Mouse (Mus musculus) midbrain, embryonic 14.5 days (tissue): ENCODE measurements at regions not wholly inside any gene's neighbourhood (a gene's known extent, or its start where the extent isn't known, plus 50 kb on each side); places are given as distances from the start of the nearest gene placed in this dataset.

Experiments used
- ATAC-seq: fragments of 200-750 bp; cut with Nextera tagmentation; 2 replicates; pipeline ENCODE4 v1.8.0; 2017; ENCODE audit warnings: moderate number of reproducible peaks, moderate library complexity; ENCODE audit not compliant: low FRiP score, low TSS enrichment
- DNase-seq: peaks from one replicate; pipeline ENCODE4 v3.0.0-alpha.2; 2015
- H3K27ac ChIP-seq: fragments of 300-500 bp; sonication (generic); replicated peaks from 2 replicates; pipeline ENCODE4 v1.5.1; 2014; ENCODE audit warnings: mild to moderate bottlenecking, low read depth, low read length, moderate library complexity
- H3K27me3 ChIP-seq: fragments of 300-500 bp; sonication (generic); 2 replicates; pipeline ENCODE4 v1.6.1; 2014; ENCODE audit warnings: low read length, control low read depth, mixed read lengths; ENCODE audit not compliant: control insufficient read depth, insufficient read depth
- H3K36me3 ChIP-seq: fragments of 300-500 bp; sonication (generic); 2 replicates; pipeline ENCODE4 v1.6.1; 2014; ENCODE audit warnings: low read length, control low read depth; ENCODE audit not compliant: control insufficient read depth, insufficient read depth
- H3K4me1 ChIP-seq: fragments of 300-500 bp; sonication (generic); 2 replicates; pipeline ENCODE4 v1.6.1; 2014; ENCODE audit warnings: mild to moderate bottlenecking, antibody characterized with exemption, low read length, control low read depth; ENCODE audit not compliant: control insufficient read depth, insufficient read depth
- H3K4me2 ChIP-seq: fragments of 300-500 bp; sonication (generic); 2 replicates; pipeline ENCODE4 v1.6.1; 2014; ENCODE audit warnings: mild to moderate bottlenecking, low read length, moderate library complexity
- H3K4me3 ChIP-seq: fragments of 300-500 bp; sonication (generic); replicated peaks from 2 replicates; pipeline ENCODE4 v1.5.1; 2014; ENCODE audit warnings: low read depth, low read length
- H3K9ac ChIP-seq: fragments of 300-500 bp; sonication (generic); replicated peaks from 2 replicates; pipeline ENCODE4 v1.6.1; 2014; ENCODE audit warnings: mild to moderate bottlenecking, low read length, moderate library complexity
- H3K9me3 ChIP-seq: fragments of 300-500 bp; sonication (generic); 2 replicates; pipeline ENCODE4 v1.6.1; 2016; ENCODE audit warnings: low read length, control low read depth, mixed read lengths; ENCODE audit not compliant: control insufficient read depth
- WGBS: fragments of 180-500 bp; shearing (Covaris S2); extraction: QIAGEN DNeasy Blood & Tissue Kit; methylation state at CpG from one replicate; pipeline ENCODE4 v1.1.7; 2014; 5-methylcytosine and 5-hydroxymethylcytosine counted together

DNA sequence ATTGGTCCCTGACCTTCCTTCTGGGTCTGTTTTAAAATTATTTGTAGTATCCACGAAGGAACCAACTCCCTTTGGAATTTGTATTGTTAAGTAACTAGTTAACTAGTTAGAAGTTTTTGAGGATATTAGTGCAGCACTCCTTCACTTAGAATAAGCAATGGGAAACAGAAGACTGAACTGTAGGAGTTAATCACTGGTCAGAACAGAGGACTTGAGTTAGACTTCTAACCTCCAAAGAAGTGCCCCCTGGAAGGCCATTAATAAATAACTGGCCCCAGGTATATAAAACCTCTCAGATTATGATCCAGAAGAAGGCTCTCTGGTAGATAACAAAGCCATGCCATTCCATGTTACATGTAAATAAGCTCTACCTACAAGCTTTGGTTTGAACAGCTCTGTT is 329.0 kb upstream of the Tusc1 start:
- Histone ChIP-seq H3K9ac (no peak overlapping the region), H3K4me3 (no peak overlapping the region), H3K4me2 (no peak overlapping the region), H3K36me3 (no peaks in the 10 kb centered on the region), H3K4me1 (no peaks in the 10 kb centered on the region), H3K27ac (no peak overlapping the region), H3K9me3 (no peaks in the 10 kb centered on the region), H3K27me3 (no peaks in the 10 kb centered on the region)
- DNase-seq = no peak
- WGBS = 63% methylated on average over 1 of the region's 1 CpGs
- ATAC-seq = no peak

DNA sequence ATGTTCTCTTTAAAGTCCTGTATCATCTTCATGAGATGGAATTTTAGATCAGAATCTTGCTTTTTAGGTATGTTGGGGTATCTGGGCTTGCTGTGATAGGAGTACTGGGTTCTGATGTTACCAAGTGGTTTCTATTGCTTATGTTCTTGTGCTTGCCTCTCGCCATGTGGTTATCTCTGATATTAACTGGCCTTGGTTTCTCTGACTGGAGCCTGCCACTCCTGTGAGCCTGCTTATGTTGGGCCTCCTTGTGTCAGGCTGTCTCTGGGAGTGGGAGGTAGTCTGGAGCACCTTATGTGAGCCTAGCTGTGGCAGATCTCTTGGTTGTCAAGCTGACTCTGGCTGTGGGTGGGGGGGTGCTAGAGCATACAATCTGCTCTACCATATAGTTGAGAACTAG is 302.9 kb upstream of the Tusc1 start:
- no peak for DNase-seq
- no peak overlapping the region for H3K4me2 ChIP-seq
- no peaks in the 10 kb centered on the region for H3K36me3 ChIP-seq
- no peak for ATAC-seq
- no peak overlapping the region for H3K4me3 ChIP-seq
- H3K4me1 ChIP-seq = no peaks in the 10 kb centered on the region
- no peaks in the 10 kb centered on the region for H3K9me3 ChIP-seq
- no peak overlapping the region for H3K27ac ChIP-seq
- H3K9ac ChIP-seq = no peak overlapping the region
- 100% methylated on average over 1 of the region's 1 CpGs for WGBS
- no peaks in the 10 kb centered on the region for H3K27me3 ChIP-seq

- no peaks in the 10 kb centered on the region for H3K9me3 ChIP-seq
- no peak overlapping the region for H3K27ac ChIP-seq
- H3K27me3 ChIP-seq = no peaks in the 10 kb centered on the region
- no peak for DNase-seq
- H3K4me3 ChIP-seq = no peak overlapping the region
- WGBS = 88% methylated on average over 1 of the region's 1 CpGs
- no peak overlapping the region for H3K9ac ChIP-seq
- no peak overlapping the region for H3K4me2 ChIP-seq
- H3K4me1 ChIP-seq = no peaks in the 10 kb centered on the region
- ATAC-seq = no peak
- no peaks in the 10 kb centered on the region for H3K36me3 ChIP-seq
Observed at GRCm38 (mm10) chr4:93598474-93598873, 263.2 kb upstream of the Tusc1 start.

DNA sequence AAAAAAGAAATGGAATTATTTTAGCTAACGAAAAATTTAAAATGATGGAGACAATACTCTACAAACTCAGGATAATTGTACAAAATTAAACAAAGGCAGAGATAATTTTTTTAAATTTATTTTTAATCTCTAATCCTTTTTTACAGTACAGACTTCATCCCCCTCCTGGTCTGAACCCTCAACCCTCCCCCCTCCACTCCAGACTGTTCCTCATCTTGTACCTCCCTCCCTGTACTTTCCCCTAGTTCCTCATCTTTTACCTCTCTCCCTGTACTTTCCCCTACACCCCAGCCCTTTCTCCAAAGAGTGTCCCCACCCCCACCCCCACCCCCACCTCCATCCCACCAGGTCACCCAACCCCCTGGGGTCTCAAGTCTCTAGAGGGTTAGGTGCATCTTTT is 249.0 kb upstream of the Tusc1 start:
- Histone ChIP-seq H3K9ac (no peak overlapping the region), H3K27ac (no peak overlapping the region), H3K36me3 (no peaks in the 10 kb centered on the region), H3K4me2 (no peak overlapping the region), H3K4me3 (no peak overlapping the region), H3K9me3 (no peaks in the 10 kb centered on the region), H3K4me1 (no peaks in the 10 kb centered on the region), H3K27me3 (no peaks in the 10 kb centered on the region)
- 91% methylated on average over 1 of the region's 1 CpGs for WGBS
- DNase-seq (no peak), ATAC-seq (no peak; the same call in 1 of the 2 replicates)

DNA sequence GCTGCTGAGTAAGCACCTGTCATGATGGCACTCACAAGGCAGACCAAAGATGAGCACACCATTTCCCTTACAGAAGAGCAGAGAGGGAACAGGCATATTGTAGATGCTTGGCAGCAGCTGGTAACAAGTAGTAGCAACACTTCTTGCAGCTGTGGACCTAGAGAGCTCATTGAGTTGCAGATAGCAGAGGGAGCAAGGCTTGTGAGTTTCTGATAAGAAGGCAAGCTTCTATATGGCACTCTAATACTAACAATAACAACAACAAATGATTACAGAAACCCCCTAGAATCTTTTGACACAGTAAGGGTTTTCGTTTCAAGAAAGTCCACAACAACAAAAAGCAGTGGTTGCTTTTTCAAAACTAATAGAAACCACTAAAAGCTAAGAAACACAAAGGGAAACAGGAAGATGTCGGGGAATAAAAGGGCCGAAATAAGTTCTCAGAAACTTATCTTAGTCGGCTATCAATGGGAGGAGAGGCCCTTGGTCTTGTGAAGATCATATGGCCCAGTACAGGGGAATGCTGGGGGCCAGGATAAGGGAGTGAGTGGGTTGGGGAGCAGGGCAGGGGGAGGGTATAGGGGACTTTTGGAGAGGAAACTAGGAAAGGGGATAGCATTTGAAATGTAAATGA is 248.5 kb upstream of the Tusc1 start:
- WGBS = 80% methylated on average over 4 of the region's 4 CpGs
- Histone ChIP-seq H3K4me1 (no peaks in the 10 kb centered on the region), H3K9me3 (no peaks in the 10 kb centered on the region), H3K4me2 (no peak overlapping the region), H3K36me3 (no peaks in the 10 kb centered on the region), H3K27ac (no peak overlapping the region), H3K9ac (no peak overlapping the region), H3K4me3 (no peak overlapping the region), H3K27me3 (no peaks in the 10 kb centered on the region)
- ATAC-seq (no peak), DNase-seq (no peak)

DNA sequence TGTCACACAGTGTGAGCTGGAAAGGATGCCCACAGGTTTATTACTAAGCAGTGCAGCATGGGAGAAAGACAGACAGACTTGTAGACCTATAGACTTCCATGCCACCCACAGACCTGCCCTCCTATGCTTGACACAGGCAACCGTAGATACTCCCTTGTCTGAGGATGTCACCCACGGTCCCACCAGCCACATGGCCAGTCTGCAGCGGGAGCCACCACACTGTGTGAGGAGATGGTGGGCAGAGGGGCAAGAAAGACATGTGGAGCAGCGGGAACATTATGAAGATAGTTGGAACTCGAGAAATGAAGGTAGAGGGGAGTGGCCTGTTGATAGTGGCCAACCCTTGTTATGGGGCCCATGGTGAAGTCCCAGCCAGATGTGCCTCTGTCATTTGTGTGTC is 244.0 kb upstream of the Tusc1 start:
- ATAC-seq = peak; percentile 37; the same call in 1 of the 2 replicates

GRCm38 (mm10) chr4:93567487-93568259 is 232.4 kb upstream of the Tusc1 start:
- no peak overlapping the region for H3K9ac ChIP-seq
- H3K9me3 ChIP-seq = no peaks in the 10 kb centered on the region
- H3K27ac ChIP-seq = no peak overlapping the region
- H3K4me2 ChIP-seq = no peak overlapping the region
- ATAC-seq (no peak), DNase-seq (no peak)
- no peaks in the 10 kb centered on the region for H3K36me3 ChIP-seq
- WGBS = 82% methylated on average over 5 of the region's 5 CpGs
- H3K27me3 ChIP-seq = no peaks in the 10 kb centered on the region
- no peak overlapping the region for H3K4me3 ChIP-seq
- no peaks in the 10 kb centered on the region for H3K4me1 ChIP-seq

More for the DNA sequence above, 244.0 kb upstream of the Tusc1 start:
- no peak overlapping the region for H3K4me2 ChIP-seq
- no peaks in the 10 kb centered on the region for H3K4me1 ChIP-seq
- WGBS = 85% methylated on average over 5 of the region's 5 CpGs
- H3K9ac ChIP-seq = no peak overlapping the region
- no peaks in the 10 kb centered on the region for H3K36me3 ChIP-seq
- no peak overlapping the region for H3K4me3 ChIP-seq
- H3K27me3 ChIP-seq = no peaks in the 10 kb centered on the region
- no peaks in the 10 kb centered on the region for H3K9me3 ChIP-seq
- H3K27ac ChIP-seq = no peak overlapping the region
- DNase-seq = no peak

GRCm38 (mm10) chr4:93555787-93556760 is 220.8 kb upstream of the Tusc1 start:
- WGBS = 75% methylated on average over 5 of the region's 5 CpGs
- no peaks in the 10 kb centered on the region for H3K36me3 ChIP-seq
- no peaks in the 10 kb centered on the region for H3K4me1 ChIP-seq
- no peaks in the 10 kb centered on the region for H3K27me3 ChIP-seq
- ATAC-seq (no peak), DNase-seq (no peak)
- no peak overlapping the region for H3K4me2 ChIP-seq
- H3K9ac ChIP-seq = no peak overlapping the region
- H3K9me3 ChIP-seq = no peaks in the 10 kb centered on the region
- H3K27ac ChIP-seq = no peak overlapping the region
- no peak overlapping the region for H3K4me3 ChIP-seq
